Mouse (Mus musculus) lung, postnatal 4 days (tissue): ENCODE data around the gene Urod.
A peak's percentile ranks its signal among the peaks of the same experiment; 100 is the strongest.

Experiments used
- DNase-seq, 2 experiments: peaks; one replicate each; pipeline ENCODE4 v3.0.0; 2021

Gene Urod

GRCm38 (mm10) chr4:116993672-116994621, at the start of gene Urod:
Gene Urod, minus strand, starts transcription at chr4:116994413.
- DNase-seq, result peak; percentile 96

GRCm38 (mm10) chr4:117041283-117041721, 47.1 kb upstream of the Urod start:
- DNase-seq, result peak; percentile 70 to 82

GRCm38 (mm10) chr4:117040791-117041190, 46.6 kb upstream of the Urod start:
- DNase-seq, result no peak

DNA sequence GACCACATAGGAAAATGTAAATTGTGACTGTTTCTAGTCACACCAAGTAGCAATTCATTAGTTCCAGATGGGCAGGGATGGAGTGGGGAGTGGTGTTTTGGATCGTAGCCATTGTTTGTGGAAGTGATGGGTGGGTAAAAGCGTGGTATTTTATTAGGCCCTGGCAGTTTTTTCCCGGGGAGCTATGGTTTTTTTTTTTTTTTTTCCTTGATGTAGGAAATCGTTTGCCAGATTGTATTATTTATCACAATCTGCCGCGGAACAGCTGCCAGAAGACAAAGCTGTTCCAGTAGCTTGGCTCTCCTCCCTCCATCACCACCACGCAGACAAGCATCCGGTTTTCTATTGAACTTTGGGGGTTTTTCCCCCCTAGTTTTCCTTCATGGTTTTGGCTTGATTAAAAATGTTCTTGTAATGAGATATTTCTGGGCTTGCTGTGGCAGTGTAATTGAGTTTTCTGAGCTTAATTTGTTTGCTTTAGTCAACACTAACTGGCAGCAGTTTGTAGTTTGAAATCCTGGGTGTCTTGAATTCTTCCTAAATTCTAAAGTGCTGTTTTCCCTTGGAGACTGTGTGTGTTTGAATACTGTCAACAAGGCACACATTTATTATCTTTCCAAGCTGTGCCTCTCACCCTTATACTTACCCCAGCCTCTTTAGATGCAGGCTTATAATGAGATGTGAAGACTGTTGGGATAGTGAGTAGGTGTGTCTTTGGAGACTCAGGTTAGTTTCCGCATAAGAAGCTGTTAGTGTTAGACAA, 45.9 kb upstream of the Urod start:
- peak; percentile 65 to 68 for DNase-seq

DNA sequence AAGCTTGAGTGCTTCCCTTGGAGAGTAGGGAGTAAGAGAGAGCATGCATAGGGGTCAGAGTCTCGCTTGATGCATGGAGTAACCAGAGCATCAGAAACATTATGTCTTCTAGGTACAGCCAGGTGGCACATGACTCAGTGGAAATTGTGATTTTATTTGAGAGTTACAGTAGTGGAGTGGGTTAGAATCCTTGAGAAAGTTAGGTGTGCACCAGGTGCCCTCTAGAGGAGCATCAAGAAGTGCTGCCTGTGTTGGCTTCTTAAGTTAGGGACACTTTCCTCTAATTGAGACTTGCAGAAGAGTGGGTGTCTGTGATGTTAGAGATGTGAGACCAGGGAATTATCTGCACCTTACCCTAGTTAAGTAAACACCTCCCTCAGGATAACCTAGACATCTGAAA, 36.9 kb upstream of the Urod start:
- DNase-seq, result no peak

DNA sequence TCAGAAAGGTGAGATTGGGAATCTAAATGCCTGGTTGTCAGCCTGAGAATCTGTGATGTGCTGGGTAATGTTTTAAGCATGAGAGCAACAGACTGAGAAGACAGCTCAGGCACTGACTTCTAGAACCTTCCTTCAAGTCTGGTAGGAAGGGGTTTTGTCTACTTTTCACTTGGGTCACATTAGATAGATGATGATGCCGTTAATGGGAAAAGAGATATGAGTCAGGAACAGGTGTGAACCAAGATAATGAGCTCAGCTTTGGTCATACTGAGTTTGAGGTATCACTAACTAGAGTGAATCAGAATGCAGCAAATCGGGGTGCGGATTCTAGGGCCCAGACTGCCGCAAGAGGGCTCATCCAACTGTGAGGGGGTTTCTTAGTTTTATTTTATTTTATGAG, 29.3 kb upstream of the Urod start:
- no peak for DNase-seq

GRCm38 (mm10) chr4:117019206-117020134, 25.3 kb upstream of the Urod start, which contains the start of gene Eif2b3:
Gene Eif2b3, plus strand, starts transcription at chr4:117019402.
- DNase-seq, result peak; percentile 92

DNA sequence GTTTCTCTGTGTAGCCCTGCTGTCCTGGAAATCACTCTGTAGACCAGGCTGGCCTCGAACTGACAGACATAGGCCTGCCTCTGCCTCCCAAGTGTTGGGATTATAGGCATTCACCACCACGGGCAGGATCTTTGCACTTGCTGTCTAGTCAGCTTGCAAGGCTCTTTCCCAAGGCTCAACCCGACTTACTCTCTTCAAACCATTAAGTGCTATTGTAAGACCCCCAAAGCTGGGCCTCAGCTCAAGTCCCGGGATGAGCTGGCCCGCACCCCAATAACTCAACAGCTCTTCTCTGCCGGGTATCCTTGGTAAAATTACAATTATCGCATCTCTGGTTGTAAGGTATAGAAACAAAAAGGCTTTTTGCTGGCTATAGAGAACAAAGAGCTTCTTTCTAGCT, 24.1 kb upstream of the Urod start:
- no peak for DNase-seq

DNA sequence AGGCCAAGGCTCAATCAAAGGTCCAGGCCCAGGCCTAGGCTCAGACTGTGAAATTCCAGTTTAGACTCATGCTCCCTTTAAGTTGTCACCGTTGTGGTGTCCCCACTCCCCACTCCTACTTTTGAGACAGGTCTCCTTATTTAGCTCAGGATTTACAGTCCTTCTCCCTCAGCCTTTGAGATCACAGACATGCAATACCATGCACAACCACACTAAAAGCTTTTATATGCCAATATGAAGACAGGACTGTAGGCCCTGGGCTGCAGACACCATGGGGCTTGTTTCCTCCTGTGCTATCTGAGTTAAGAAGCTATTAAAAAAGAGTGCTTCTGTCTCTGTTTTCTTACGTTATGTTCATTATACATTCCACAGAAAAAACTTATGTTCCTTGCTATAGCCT, 23.5 kb upstream of the Urod start:
- DNase-seq, result no peak

- DNase-seq, result no peak
Observed at GRCm38 (mm10) chr4:117014901-117015415, 20.7 kb upstream of the Urod start.

DNA sequence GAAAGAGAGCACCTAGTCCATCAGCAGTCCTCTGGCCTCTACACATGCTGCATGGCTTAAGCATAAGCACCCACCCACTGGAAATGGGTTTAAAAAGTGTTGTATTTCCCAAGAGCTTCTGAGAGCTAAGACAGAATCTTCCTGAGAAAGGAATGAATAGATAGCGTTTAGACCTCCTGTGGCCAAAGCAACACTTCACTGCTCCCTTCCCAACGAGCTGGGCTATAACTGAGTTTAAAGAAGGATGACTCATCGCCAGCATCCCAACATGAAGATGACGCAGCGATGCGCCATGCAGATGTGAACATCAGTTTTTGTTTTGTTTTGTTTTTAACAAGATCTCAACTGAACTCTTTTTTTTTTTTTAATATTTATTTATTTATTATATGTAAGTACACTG, 19.4 kb upstream of the Urod start:
- no peak for DNase-seq

GRCm38 (mm10) chr4:117010231-117010630, 16.0 kb upstream of the Urod start:
- no peak for DNase-seq

- DNase-seq, result no peak
Observed at GRCm38 (mm10) chr4:117007058-117007457, 12.8 kb upstream of the Urod start.

DNA sequence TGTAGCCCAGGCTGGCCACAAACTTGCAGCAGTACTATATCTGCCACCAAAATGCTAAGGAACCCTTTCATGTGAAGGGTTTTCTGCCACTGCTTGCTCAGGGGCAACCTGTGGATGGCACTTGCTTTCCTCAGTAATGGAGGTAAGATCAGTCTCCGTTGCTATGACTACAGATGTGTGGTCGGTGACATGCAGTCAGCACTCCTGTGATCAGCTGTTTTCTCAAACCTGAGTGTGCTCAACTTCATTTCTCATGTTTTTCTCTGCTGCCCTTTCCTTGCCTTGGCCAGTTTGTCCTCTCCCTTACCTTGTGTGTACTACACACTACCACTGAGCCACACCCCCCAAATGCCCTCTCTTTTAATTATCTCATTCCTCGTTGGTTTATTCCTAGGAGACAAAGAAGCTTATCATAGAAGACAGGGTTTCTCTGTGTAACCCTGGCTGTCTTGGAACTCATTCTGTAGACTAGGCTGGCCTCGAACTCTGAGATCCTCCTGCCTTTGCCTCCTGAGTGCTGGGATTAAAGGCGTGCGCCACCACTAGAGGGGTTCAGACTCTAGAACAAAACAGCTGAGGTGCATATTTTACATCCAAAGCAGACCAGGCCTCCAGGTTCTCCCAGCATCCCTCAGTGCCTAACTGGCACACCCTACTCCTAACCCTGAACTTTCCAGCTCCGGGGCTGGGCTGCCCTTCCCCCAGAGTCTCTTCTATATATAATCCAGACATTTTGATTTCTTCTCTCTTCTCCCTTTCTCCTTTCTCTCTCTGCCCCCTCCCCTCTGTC, 11.6 kb upstream of the Urod start:
- no peak for DNase-seq

- DNase-seq, result no peak
Observed at GRCm38 (mm10) chr4:117004649-117005048, 10.4 kb upstream of the Urod start.

GRCm38 (mm10) chr4:117002543-117003521, 8.6 kb upstream of the Urod start:
- DNase-seq, result peak; percentile 58 to 76

GRCm38 (mm10) chr4:117001957-117002356, 7.7 kb upstream of the Urod start:
- no peak for DNase-seq

- DNase-seq, result no peak
Observed at GRCm38 (mm10) chr4:116999513-117000154, 5.4 kb upstream of the Urod start.

GRCm38 (mm10) chr4:116995798-116996135, 1.6 kb upstream of the Urod start:
- DNase-seq, result peak; percentile 62 to 74
